Mouse (Mus musculus) liver, embryonic 14.5 days (tissue): ENCODE measurements around the gene Gm32742. TPM values are rescaled to one million over a fixed set of nuclear protein-coding genes. Genes with fewer than 3 reads are reported as not detected.
"Not testable (repeated sequence)": the region's sequence is repeated elsewhere in the genome, so short reads cannot be mapped to it uniquely, and the experiment has no call there.

Source experiments
- ATAC-seq: fragments of 200-750 bp; cut with Nextera tagmentation; 2 replicates; pipeline ENCODE4 v1.8.0; 2017; ENCODE audit warnings: moderate number of reproducible peaks, mild to moderate bottlenecking, moderate library complexity; ENCODE audit not compliant: insufficient read depth
- DNase-seq, 3 experiments: peaks; one replicate each; pipeline ENCODE4 v3.0.0-alpha.2; 2012 to 2013; ENCODE audit warnings: low read depth in 3 of 3, low spot score in 3 of 3
- H3K27ac ChIP-seq: fragments of 300-500 bp; sonication (generic); 2 replicates; pipeline ENCODE4 v1.5.1; 2014; ENCODE audit warnings: moderate library complexity, mild to moderate bottlenecking, control low read depth, inconsistent platforms
- H3K27me3 ChIP-seq: fragments of 300-500 bp; sonication (generic); 2 replicates; pipeline ENCODE4 v1.6.1; 2014; ENCODE audit warnings: mild to moderate bottlenecking, low read length, moderate library complexity; ENCODE audit not compliant: control insufficient read depth, insufficient read depth
- H3K36me3 ChIP-seq: fragments of 300-500 bp; sonication (generic); replicated peaks from 2 replicates; pipeline ENCODE4 v1.6.1; 2014; ENCODE audit warnings: low read depth; ENCODE audit not compliant: control insufficient read depth, insufficient read depth
- H3K4me1 ChIP-seq, 2 experiments: fragments of 200-500 bp in 1 of 2; fragments of 300-500 bp in 1 of 2; sonication (generic) in 1 of 2; replicated peaks; 2 replicates each; pipeline ENCODE4 v1.6.1; 2012 to 2014; ENCODE audit warnings: antibody characterized with exemption in 1 of 2, inconsistent platforms in 1 of 2, low read length in 1 of 2; ENCODE audit not compliant: control insufficient read depth in 2 of 2, insufficient read depth in 2 of 2
- H3K4me2 ChIP-seq: fragments of 300-500 bp; sonication (generic); 2 replicates; pipeline ENCODE4 v1.6.1; 2014; ENCODE audit warnings: low read depth, mild to moderate bottlenecking, control low read depth, moderate library complexity
- H3K4me3 ChIP-seq, 2 experiments: fragments of 200-500 bp in 1 of 2; fragments of 300-500 bp in 1 of 2; sonication (generic) in 1 of 2; 2 replicates each; pipeline ENCODE4 v1.5.1; 2012 to 2014; ENCODE audit warnings: low read depth in 2 of 2, low read length in 2 of 2, mild to moderate bottlenecking in 2 of 2, control low read depth in 1 of 2, inconsistent platforms in 1 of 2, moderate library complexity in 1 of 2; ENCODE audit not compliant: insufficient read depth in 1 of 2
- H3K9ac ChIP-seq: fragments of 300-500 bp; sonication (generic); replicated peaks from 2 replicates; pipeline ENCODE4 v1.6.1; 2014; ENCODE audit warnings: mild to moderate bottlenecking, control low read depth, moderate library complexity
- H3K9me3 ChIP-seq: fragments of 300-500 bp; sonication (generic); 2 replicates; pipeline ENCODE4 v1.6.1; 2016; ENCODE audit warnings: low read length, mixed read lengths; ENCODE audit not compliant: control insufficient read depth
- CTCF ChIP-seq: IDR thresholded peaks from 2 replicates; pipeline ENCODE4 v1.5.1; 2016; ENCODE audit warnings: antibody characterized with exemption, low read depth, control low read depth
- EP300 ChIP-seq: IDR thresholded peaks from 2 replicates; pipeline ENCODE4 v1.6.1; 2016; ENCODE audit warnings: antibody characterized with exemption, low read depth
- WGBS: fragments of 180-500 bp; shearing (Covaris S2); extraction: QIAGEN DNeasy Blood & Tissue Kit; methylation state at CpG from one replicate; pipeline ENCODE4 v1.1.7; 2014; ENCODE audit not compliant: insufficient replicate concordance; 5-methylcytosine and 5-hydroxymethylcytosine counted together
- polyA plus RNA-seq, 2 experiments: library from polyadenylated mRNA; depleted of rRNA in 1 of 2; stranded (reverse) in 1 of 2; unstranded in 1 of 2; fragments of >200 nt; fragmentation: Nextera tagmentation in 1 of 2; extraction: Ambion mirVana in 1 of 2; gene quantifications; 2 replicates each; pipeline versions ENCODE4 v1.2.1 to v1.2.3; 2012 to 2014

The Gm32742 gene
- polyA plus RNA-seq, 2 experiments, result 0.01 to 0.02 TPM

DNA sequence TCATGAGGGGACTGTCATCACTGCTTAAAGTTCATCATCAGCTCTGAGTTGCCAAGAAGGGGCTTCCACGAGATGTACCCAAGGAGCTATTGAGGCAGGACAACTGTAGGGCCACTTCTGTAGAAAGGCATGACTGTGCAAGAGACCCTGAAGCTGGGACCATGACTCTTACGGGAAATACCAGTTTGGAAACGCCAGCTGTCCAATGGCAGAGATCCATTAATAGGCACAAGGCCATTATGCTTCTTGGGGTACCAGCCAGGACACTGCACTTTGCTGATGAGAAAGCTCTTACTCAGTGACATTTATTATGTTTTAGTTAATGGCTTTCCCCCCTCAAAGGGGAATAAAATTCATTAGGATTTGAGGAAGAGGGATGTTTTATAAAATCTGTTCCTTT, 24.6 kb downstream of the Gm32742 start:
- no peaks in the 10 kb centered on the region for H3K27me3 ChIP-seq
- H3K4me3 ChIP-seq, result no peak overlapping the region
- ATAC-seq (no peak), DNase-seq (no peak)
- 71% methylated on average over 3 of the region's 3 CpGs for WGBS
- no peak overlapping the region for H3K9ac ChIP-seq
- no peaks in the 10 kb centered on the region for H3K9me3 ChIP-seq
- no peaks in the 10 kb centered on the region for H3K36me3 ChIP-seq
- H3K27ac ChIP-seq, result no peak overlapping the region
- TF ChIP-seq EP300, result no peak
- TF ChIP-seq CTCF, result no peak
- H3K4me1 ChIP-seq, result peaks cover 7 to 9% of the 10 kb centered on the region in 2 experiments
- H3K4me2 ChIP-seq, result no peak overlapping the region

- ATAC-seq, H3K27me3 ChIP-seq: not testable (repeated sequence)
Observed at GRCm38 (mm10) chr9:51139401-51139800, 25.9 kb downstream of the Gm32742 start.

DNA sequence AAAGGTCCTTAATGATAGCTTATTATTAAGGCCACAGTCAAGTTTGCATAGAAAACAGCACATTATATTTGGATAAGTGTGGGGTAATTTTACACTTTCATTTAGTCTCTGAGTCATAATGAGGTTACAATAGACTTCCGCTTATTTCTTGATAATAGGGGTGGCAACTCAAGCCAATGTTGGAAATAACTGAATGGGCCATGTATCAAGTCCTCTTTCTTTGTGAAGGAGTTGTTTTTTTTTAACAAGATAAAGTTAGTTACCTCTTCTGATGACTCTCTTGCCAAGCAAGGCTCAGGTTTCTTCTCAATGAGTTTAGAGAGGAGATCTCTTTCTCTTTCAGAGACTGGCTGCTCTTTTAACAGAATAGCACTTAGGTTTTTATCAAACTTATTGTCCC, 27.0 kb downstream of the Gm32742 start:
- no peak for TF ChIP-seq CTCF
- TF ChIP-seq EP300, result no peak
- 64% methylated on average over 1 of the region's 1 CpGs for WGBS
- Histone ChIP-seq H3K9ac (no peak overlapping the region), H3K4me3 (no peak overlapping the region), H3K9me3 (no peaks in the 10 kb centered on the region), H3K4me2 (no peak overlapping the region), H3K27me3 (no peaks in the 10 kb centered on the region), H3K36me3 (no peaks in the 10 kb centered on the region), H3K4me1 (peaks cover 7 to 9% of the 10 kb centered on the region in 2 experiments), H3K27ac (no peak overlapping the region)
- DNase-seq, result no peak
- ATAC-seq, result no peak

More at GRCm38 (mm10) chr9:51139401-51139800, 25.9 kb downstream of the Gm32742 start:
- not testable (repeated sequence) for H3K36me3 ChIP-seq, DNase-seq, H3K27ac ChIP-seq, H3K4me3 ChIP-seq, H3K4me1 ChIP-seq, H3K9ac ChIP-seq, H3K4me2 ChIP-seq, H3K9me3 ChIP-seq
- 43% methylated on average over 1 of the region's 1 CpGs for WGBS

- Histone ChIP-seq H3K9ac (no peak overlapping the region), H3K9me3 (no peaks in the 10 kb centered on the region), H3K4me1 (peaks cover 7 to 9% of the 10 kb centered on the region in 2 experiments), H3K4me2 (no peak overlapping the region), H3K27ac (no peak overlapping the region), H3K27me3 (no peaks in the 10 kb centered on the region), H3K36me3 (no peaks in the 10 kb centered on the region), H3K4me3 (no peak overlapping the region)
- 69% methylated on average over 1 of the region's 1 CpGs for WGBS
- DNase-seq (no peak), ATAC-seq (peak; percentile 77; the same call in 1 of the 2 replicates)
- no peak for TF ChIP-seq EP300
- TF ChIP-seq CTCF, result no peak
Observed at GRCm38 (mm10) chr9:51137836-51138235, 27.5 kb downstream of the Gm32742 start.

GRCm38 (mm10) chr9:51137432-51137831, 27.9 kb downstream of the Gm32742 start:
- DNase-seq (no peak), ATAC-seq (peak; percentile 70)
- TF ChIP-seq CTCF (no peak), EP300 (peak; percentile 51; the same call in 1 of the 2 replicates)
- H3K4me2 ChIP-seq, result no peak overlapping the region
- H3K36me3 ChIP-seq, result no peaks in the 10 kb centered on the region
- 31% methylated on average over 4 of the region's 4 CpGs for WGBS
- H3K9ac ChIP-seq, result no peak overlapping the region
- H3K27me3 ChIP-seq, result no peaks in the 10 kb centered on the region
- H3K4me3 ChIP-seq, result no peak overlapping the region
- H3K4me1 ChIP-seq, result peaks cover 7 to 9% of the 10 kb centered on the region in 2 experiments
- H3K27ac ChIP-seq, result no peak overlapping the region
- no peaks in the 10 kb centered on the region for H3K9me3 ChIP-seq
